Mouse (Mus musculus): ENCODE measurements around the gene Ms4a4b.
"Not testable (repeated sequence)": the region's sequence is repeated elsewhere in the genome, so short reads cannot be mapped to it uniquely, and the experiment has no call there.

Gene Ms4a4b

DNA sequence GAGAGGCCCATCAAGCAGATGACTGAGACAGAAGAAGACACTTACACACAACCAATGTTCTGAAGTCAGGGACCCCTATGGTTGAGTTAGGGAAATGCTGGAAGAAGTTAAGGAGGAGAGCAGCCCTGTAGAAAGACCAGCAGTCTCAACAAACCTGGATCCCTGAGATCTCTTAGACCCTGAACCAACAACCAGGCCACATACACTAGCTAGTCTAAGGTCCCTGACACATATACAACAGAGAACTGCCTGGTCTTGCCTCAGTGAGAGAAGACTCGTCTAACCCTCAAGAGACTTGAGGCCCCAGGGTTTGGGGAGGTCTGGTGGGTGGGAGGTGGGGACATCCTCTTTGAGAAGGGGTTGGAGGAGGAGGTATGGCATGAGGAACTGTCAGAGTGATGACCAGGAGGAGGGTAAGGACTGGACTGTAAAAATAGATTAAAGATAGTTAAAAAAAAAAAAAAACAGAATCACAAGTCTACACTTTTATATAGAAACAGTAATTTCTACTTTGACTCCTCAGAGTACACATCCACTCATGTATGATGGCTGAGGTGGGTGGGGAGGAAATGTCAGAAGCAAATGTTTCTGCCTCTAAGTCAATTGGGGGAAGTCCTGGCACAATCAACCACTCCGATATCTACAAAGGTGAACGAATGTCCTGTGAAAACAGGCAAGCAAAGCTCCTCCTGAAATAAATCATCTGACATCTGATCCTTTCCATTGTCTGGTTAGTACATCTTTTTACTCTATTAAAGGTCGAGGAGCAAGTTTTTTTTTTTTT is 48.2 kb downstream of the Ms4a4b start:
- DNase-seq = no peak

DNA sequence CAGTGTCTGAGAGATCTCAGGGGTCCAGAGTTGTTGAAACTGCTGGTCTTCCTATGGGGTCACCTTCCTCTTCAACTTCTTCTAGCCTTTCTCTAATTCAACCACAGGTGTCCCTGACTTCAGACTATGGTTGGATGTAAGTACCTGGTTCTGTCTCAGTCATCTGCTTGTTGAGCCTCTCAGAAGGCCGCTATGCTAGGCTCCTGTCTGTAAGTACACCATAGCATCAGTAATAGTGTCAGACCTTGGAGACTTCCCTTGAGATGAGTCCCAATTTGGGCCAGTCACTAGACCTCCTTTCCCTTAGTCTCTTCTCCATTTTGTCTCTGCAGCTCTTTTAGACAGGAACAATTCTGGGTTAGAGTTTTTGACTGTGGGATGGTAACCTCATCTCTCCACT is 49.3 kb downstream of the Ms4a4b start:
- no peak for DNase-seq

DNA sequence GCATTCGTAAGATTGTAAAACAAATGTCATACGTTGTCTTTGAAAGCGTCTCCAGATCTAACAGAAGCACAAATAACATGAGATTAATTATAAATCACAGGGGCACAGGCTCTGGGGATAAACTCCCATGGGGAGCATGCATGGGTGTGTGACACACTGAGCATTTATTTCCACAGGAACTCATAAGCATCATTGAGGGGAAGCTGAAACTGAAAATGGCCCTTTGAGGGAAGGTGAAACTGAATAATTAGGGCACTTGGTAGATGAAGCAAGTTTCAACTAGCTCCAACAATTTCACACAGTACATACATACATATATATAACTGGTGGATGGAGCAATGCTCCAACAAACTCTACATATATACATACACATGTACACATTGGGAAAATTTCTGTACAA is 51.2 kb downstream of the Ms4a4b start:
- DNase-seq = no peak

DNA sequence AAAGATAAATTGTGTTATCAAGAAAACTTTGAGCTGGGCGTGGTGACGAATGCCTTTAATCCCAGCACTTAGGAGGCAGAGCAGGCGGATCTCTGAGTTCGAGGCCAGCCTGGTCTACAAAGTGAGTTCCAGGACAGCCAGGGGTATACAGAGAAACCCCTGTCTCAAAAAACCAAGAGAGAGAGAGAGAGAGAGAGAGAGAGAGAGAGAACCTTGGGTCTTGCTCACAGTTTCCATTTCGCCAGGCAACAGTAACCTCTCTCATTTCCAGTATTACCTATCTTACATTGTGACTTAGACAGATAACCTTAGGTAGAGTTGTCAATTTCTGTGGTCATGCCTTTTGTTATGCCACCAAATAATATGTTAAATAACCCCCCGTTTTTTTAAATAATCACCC is 53.0 kb downstream of the Ms4a4b start:
- DNase-seq = no peak

DNA sequence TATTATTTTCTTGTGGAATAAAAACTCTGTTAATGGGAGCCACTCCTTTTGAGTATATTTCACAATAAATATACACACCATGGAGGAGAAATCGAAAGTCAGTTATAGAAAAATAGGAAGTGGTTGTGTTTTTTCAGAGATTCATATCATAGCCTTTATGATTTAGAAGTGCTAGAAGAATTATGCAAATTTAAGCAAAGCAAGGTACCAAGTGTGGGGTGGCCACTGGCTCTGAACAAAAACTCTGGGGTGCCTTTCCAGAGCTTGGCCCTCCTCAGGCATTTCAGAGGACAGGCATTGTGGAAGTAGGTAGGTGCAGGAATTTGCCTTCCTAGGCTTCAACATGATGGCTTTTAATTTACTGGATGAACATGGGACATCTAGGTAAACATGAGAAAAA is 53.9 kb downstream of the Ms4a4b start:
- not testable (repeated sequence) for DNase-seq

DNA sequence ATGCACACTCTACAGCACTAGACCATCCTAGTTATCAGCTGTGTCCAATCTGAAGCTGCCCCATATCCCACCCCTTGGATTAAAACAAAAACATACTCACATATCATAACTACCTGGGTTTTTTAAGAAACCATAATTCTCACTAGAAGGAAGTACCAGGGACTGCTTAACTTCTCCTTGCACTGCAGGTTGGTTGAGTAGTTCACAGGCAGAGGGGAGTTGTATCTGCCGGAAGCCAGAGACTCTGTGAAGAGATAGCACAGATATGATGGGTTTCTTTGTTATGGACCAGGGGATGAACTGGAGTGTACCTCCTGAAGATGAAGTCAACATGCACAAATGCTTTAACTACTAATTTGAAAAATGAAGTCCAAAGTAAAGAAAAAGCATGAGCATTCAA is 57.4 kb downstream of the Ms4a4b start:
- no peak for DNase-seq

DNA sequence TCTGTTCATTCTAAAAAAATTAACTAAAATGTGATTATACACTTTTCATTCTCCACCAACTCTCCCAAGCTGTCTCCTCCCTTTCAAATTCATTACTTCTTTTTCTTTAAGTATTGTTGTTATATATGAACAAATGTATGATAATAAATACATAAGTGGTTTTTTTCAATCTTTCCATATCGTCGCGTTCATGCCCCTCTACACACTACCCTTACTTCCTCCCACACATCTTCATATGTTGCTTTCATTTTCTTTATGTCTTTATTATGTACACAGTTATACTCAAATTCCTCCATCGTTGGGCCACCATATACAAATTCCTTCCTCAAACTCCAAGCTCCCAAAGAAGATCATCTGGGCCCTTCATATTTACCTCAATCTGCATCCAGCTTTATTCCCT is 58.0 kb downstream of the Ms4a4b start:
- DNase-seq = no peak

DNA sequence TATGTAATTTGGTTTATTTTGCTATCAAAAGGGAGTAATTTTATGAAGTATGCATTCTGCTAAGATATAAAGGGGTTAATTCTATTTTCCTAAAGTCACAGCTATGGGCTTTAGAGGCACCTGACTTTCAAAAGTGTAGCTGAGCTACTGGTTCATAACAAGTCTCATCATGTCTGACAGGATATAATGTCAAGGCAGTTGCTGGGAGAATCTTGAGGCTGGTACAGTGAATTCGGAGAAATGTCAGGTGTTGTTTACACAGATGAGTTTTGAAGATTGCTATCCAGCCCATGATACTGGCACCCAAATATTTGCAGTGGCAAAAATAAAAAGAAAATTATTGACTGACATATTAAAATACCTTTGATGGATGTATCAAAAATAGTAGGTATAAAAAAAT is 61.5 kb downstream of the Ms4a4b start:
- DNase-seq = no peak

DNA sequence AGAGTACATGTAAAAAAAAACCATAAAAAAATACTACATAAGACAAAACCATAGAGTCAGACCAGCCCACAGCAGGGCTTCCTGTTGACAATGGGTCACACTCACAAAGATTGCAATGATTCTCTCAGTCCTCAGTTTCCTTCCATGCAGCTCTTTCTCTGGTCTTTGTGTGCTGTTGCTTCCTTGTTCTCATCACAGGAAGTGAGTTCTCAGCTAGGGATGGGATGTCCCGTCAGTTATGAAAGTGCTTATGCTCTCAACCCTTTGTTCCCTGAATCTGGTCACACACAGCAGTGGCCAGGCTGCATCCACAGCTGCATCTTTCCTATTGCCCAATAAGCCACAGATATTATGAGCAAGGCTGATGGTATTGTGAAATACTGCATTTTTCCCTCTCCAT is 70.1 kb downstream of the Ms4a4b start:
- no peak for DNase-seq

DNA sequence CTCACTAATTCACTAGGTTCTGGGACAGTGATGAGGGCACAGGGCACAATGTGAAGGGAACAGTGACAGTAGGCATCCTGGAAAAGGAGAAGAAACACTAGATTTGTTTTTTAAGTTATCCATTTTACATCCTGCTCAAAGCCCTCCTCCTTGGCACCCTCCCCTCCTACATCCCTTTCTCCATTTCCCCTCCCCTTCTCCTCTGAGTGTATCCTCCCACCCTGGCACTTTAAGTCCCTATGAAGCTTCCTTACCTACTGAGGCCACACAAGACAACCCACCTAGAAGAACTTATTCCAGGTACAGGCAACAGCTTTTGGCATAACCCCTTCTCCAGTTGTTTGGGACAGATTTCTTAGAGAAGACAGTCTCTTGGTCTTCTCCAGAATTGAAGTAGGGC is 72.9 kb downstream of the Ms4a4b start, which contains the start of gene Ms4a6b:
Ms4a6b (plus strand) TSS at position 267 of the 400 bp plus-strand sequence.
- DNase-seq = no peak
